9 mouse cellular contexts compared by ENCODE assay signal in genomic region chr2:39003106-39003505, GRCm38 (mm10). TPM values are rescaled to one million over a fixed set of nuclear protein-coding genes. Genes with fewer than 3 reads are reported as not detected.
A peak's percentile ranks its signal among the peaks of the same experiment; 100 is the strongest.
DNase-seq lines count a peak whose midpoint lies in the region; ATAC-seq and TF ChIP-seq lines count a peak whose summit lies in the region.
"Had no signal": no experiment of that assay in that cellular context is flagged by ENCODE, and none has a peak within 500 bp of the region (broad histone marks: within the 10 kb centered on the region; RNA-seq: fewer than 3 reads in every experiment).

No protein-coding gene starts in this region.

- H3K4me3 ChIP-seq in heart, embryonic 13.5 days: peak overlapping the region; percentile 82
- H3K4me3 ChIP-seq in ES-E14 (ENCODE audit: insufficient read depth in 1 of 2, low read depth in 1 of 2, low read length in 2 of 2, poor library complexity in 1 of 2, severe bottlenecking in 1 of 2): peak overlapping the region; percentile 85 to 92
- H3K4me3 ChIP-seq in hindbrain, embryonic 14.5 days (replicated peaks; ENCODE audit: low read length): peak overlapping the region; percentile 69; the same call in 1 of the 2 replicates
- H3K4me3 ChIP-seq in midbrain, embryonic 12.5 days: peak overlapping the region; percentile 84

- H3K4me2 ChIP-seq in heart, embryonic 13.5 days: peak overlapping the region; percentile 98
- H3K4me2 ChIP-seq in hindbrain, embryonic 14.5 days (replicated peaks): peak overlapping the region; percentile 80
- H3K4me2 ChIP-seq in midbrain, embryonic 12.5 days (replicated peaks): peak overlapping the region; percentile 97

- DNase-seq in heart, adult 11 months: no peak
- no peak for DNase-seq in ES-E14 (ENCODE audit: low read depth, low spot score)
- no peak for DNase-seq in hindbrain, embryonic 14.5 days (ENCODE audit: low spot score)
- no peak for DNase-seq in adrenal gland, postnatal 4 days (ENCODE audit: low spot score in 2 of 2)
- DNase-seq in layer of hippocampus, postnatal 10 days (ENCODE audit: low spot score in 2 of 2): no peak
- DNase-seq in thymus, postnatal 10 days (ENCODE audit: low spot score in 2 of 2): no peak
- DNase-seq: heart, postnatal 10 days had no signal

- peaks cover 41% of the 10 kb centered on the region for H3K4me1 ChIP-seq in heart, embryonic 13.5 days
- H3K4me1 ChIP-seq in ES-E14 (ENCODE audit: control insufficient read depth in 2 of 2, insufficient read depth in 2 of 2, low read length in 2 of 2, poor library complexity in 1 of 2): peaks cover 4 to 19% of the 10 kb centered on the region in 2 experiments; a peak in 3 of 4 replicates
- peaks cover 31% of the 10 kb centered on the region for H3K4me1 ChIP-seq in hindbrain, embryonic 14.5 days (replicated peaks; ENCODE audit: control insufficient read depth, insufficient read depth, low read length)
- peaks cover 35% of the 10 kb centered on the region for H3K4me1 ChIP-seq in midbrain, embryonic 12.5 days

- H3K9ac ChIP-seq in heart, embryonic 13.5 days: peak overlapping the region; percentile 96
- H3K9ac ChIP-seq in ES-E14 (ENCODE audit: insufficient read depth, low read depth, low read length, poor library complexity, severe bottlenecking): peak overlapping the region; percentile 93
- H3K9ac ChIP-seq in hindbrain, embryonic 14.5 days: 0 out of 2 replicates have a peak overlapping the region, but pooled peaks have one; percentile 78
- peak overlapping the region; percentile 95 for H3K9ac ChIP-seq in midbrain, embryonic 12.5 days (replicated peaks)

- 49% methylated on average over 8 of the region's 8 CpGs for WGBS in heart, embryonic 13.5 days
- 47% methylated on average over 8 of the region's 8 CpGs for WGBS in hindbrain, embryonic 14.5 days
- WGBS in midbrain, embryonic 12.5 days: 56% methylated on average over 8 of the region's 8 CpGs

- no peaks in the 10 kb centered on the region for H3K27me3 ChIP-seq in heart, embryonic 13.5 days (replicated peaks)
- no peaks in the 10 kb centered on the region for H3K27me3 ChIP-seq in hindbrain, embryonic 14.5 days (ENCODE audit: control insufficient read depth, insufficient read depth, low read length)
- no peaks in the 10 kb centered on the region for H3K27me3 ChIP-seq in midbrain, embryonic 12.5 days

- peaks cover 45% of the 10 kb centered on the region for H3K36me3 ChIP-seq in heart, embryonic 13.5 days
- H3K36me3 ChIP-seq in ES-E14 (ENCODE audit: control insufficient read depth, insufficient read depth, low read length, poor library complexity, severe bottlenecking): peaks cover 47% of the 10 kb centered on the region
- H3K36me3 ChIP-seq in hindbrain, embryonic 14.5 days (replicated peaks; ENCODE audit: control insufficient read depth, insufficient read depth): peaks cover 43% of the 10 kb centered on the region
- peaks cover 47% of the 10 kb centered on the region for H3K36me3 ChIP-seq in midbrain, embryonic 12.5 days

- in situ Hi-C loops in ES-E14 (cut with MboI; ENCODE audit: low sequenced_read_pairs in 2 of 2, unreplicated experiment in 2 of 2): no loop called here

- no peak overlapping the region for H3K27ac ChIP-seq in heart, embryonic 13.5 days (replicated peaks)
- H3K27ac ChIP-seq in ES-E14 (ENCODE audit: insufficient read depth, low read depth, low read length, poor library complexity, severe bottlenecking): peak overlapping the region; percentile 29; the same call in 1 of the 2 replicates
- H3K27ac ChIP-seq in hindbrain, embryonic 14.5 days: no peak overlapping the region
- no peak overlapping the region for H3K27ac ChIP-seq in midbrain, embryonic 12.5 days (replicated peaks)

- no peak for ATAC-seq in heart, embryonic 13.5 days (ENCODE audit: extremely low read depth, insufficient number of reproducible peaks, low FRiP score, low TSS enrichment)
- no peak for ATAC-seq in hindbrain, embryonic 14.5 days (ENCODE audit: low FRiP score)
- ATAC-seq in midbrain, embryonic 12.5 days (ENCODE audit: low FRiP score, low read depth): no peak

- no peaks in the 10 kb centered on the region for H3K9me3 ChIP-seq in heart, embryonic 13.5 days
- no peaks in the 10 kb centered on the region for H3K9me3 ChIP-seq in ES-E14 (ENCODE audit: control insufficient read depth, insufficient read depth, low read depth, low read length)
- no peaks in the 10 kb centered on the region for H3K9me3 ChIP-seq in hindbrain, embryonic 14.5 days (ENCODE audit: control insufficient read depth, low read length)
- no peaks in the 10 kb centered on the region for H3K9me3 ChIP-seq in midbrain, embryonic 12.5 days

TF ChIP-seq in ES-E14, 5 proteins besides CTCF, POLR2A, EP300 and RAD21:
- no peak for TF ChIP-seq CHD2 (IDR thresholded peaks at IDR 0.05; ENCODE audit: low read depth, low read length)
- TF ChIP-seq ZNF384 (IDR thresholded peaks at IDR 0.05; ENCODE audit: low read depth, low read length): peak; percentile 56; the same call in 1 of the 2 replicates
- TF ChIP-seq ZC3H11A (IDR thresholded peaks at IDR 0.05; ENCODE audit: borderline replicate concordance, low read depth, low read length): no peak
- no peak for TF ChIP-seq HCFC1 (IDR thresholded peaks at IDR 0.05; ENCODE audit: borderline replicate concordance, insufficient read depth, low read length)
- TF ChIP-seq MAFK (IDR thresholded peaks at IDR 0.05; ENCODE audit: insufficient read depth, low read depth, low read length): no peak

RNA-seq across cellular contexts. Expression of gene Arpc5l, which starts 2.0 kb away (rescaled TPM):
- 75.4 and 87.3 TPM in 2 replicates for polyA plus RNA-seq in heart, embryonic 13.5 days (2015; fragmentation: Nextera tagmentation; extraction: Ambion mirVana)
- 42.0 and 58.4 TPM in 2 replicates for total RNA-seq in ES-E14 (2012; rRNA removed)
- polyA plus RNA-seq in hindbrain, embryonic 14.5 days (2014; fragmentation: Nextera tagmentation; extraction: Ambion mirVana): 146 and 155 TPM in 2 replicates
- polyA plus RNA-seq in midbrain, embryonic 12.5 days (2016; fragmentation: Nextera tagmentation; extraction: Ambion mirVana): 124 and 134 TPM in 2 replicates
- total RNA-seq in adrenal gland, postnatal 4 days (2021): 10 to 100 TPM; 67.1 to 68.3 TPM
- total RNA-seq in layer of hippocampus, postnatal 10 days (2021): 100 to 1,000 TPM in 1 of 2 experiments, 10 to 100 TPM in 1; 87.7 to 102 TPM

RNA-seq across cellular contexts. Expression of gene Rpl35, which starts 2.3 kb away (rescaled TPM):
- polyA plus RNA-seq in heart, embryonic 13.5 days (2015; fragmentation: Nextera tagmentation; extraction: Ambion mirVana): 628 and 659 TPM in 2 replicates
- total RNA-seq in ES-E14 (2012; rRNA removed): 1,385 and 1,524 TPM in 2 replicates
- polyA plus RNA-seq in hindbrain, embryonic 14.5 days (2014; fragmentation: Nextera tagmentation; extraction: Ambion mirVana): 580 and 697 TPM in 2 replicates
- polyA plus RNA-seq in midbrain, embryonic 12.5 days (2016; fragmentation: Nextera tagmentation; extraction: Ambion mirVana): 938 and 967 TPM in 2 replicates
- 100 to 1,000 TPM; 646 to 654 TPM for total RNA-seq in adrenal gland, postnatal 4 days (2021)
- total RNA-seq in layer of hippocampus, postnatal 10 days (2021): 100 to 1,000 TPM; 308 to 382 TPM

RNA-seq across cellular contexts. Expression of gene Wdr38, which starts 5.8 kb away (rescaled TPM):
- polyA plus RNA-seq in heart, embryonic 13.5 days (2015; fragmentation: Nextera tagmentation; extraction: Ambion mirVana): 1.1 and 1.3 TPM in 2 replicates
- 1.7 and 2.6 TPM in 2 replicates for total RNA-seq in ES-E14 (2012; rRNA removed)
- 1.1 and 1.2 TPM in 2 replicates for polyA plus RNA-seq in hindbrain, embryonic 14.5 days (2014; fragmentation: Nextera tagmentation; extraction: Ambion mirVana)
- 1.7 and 1.9 TPM in 2 replicates for polyA plus RNA-seq in midbrain, embryonic 12.5 days (2016; fragmentation: Nextera tagmentation; extraction: Ambion mirVana)
- under 1 TPM; 0.67 to 0.73 TPM for total RNA-seq in adrenal gland, postnatal 4 days (2021)
- under 1 TPM; 0.73 to 0.80 TPM for total RNA-seq in layer of hippocampus, postnatal 10 days (2021)
